Mouse (Mus musculus) ES-E14 (cell line): ENCODE data around the gene Ubxn10.

Source experiments
- CHD2 ChIP-seq: IDR thresholded peaks from 2 replicates; pipeline ENCODE4 v1.6.1; 2014; ENCODE audit warnings: mild to moderate bottlenecking, low read depth, low read length, inconsistent platforms
- HCFC1 ChIP-seq: IDR thresholded peaks from 2 replicates; pipeline ENCODE4 v1.6.1; 2012; ENCODE audit warnings: low read length, inconsistent platforms, borderline replicate concordance; ENCODE audit not compliant: insufficient read depth
- MAFK ChIP-seq: IDR thresholded peaks from 2 replicates; pipeline ENCODE4 v1.6.1; 2014; ENCODE audit warnings: mild to moderate bottlenecking, low read depth, low read length, inconsistent platforms; ENCODE audit not compliant: insufficient read depth
- ZC3H11A ChIP-seq: IDR thresholded peaks from 2 replicates; pipeline ENCODE4 v1.6.1; 2012; ENCODE audit warnings: low read depth, mild to moderate bottlenecking, inconsistent platforms, low read length, borderline replicate concordance
- ZNF384 ChIP-seq: IDR thresholded peaks from 2 replicates; pipeline ENCODE4 v1.6.1; 2012; ENCODE audit warnings: low read depth, low read length, inconsistent platforms

DNA sequence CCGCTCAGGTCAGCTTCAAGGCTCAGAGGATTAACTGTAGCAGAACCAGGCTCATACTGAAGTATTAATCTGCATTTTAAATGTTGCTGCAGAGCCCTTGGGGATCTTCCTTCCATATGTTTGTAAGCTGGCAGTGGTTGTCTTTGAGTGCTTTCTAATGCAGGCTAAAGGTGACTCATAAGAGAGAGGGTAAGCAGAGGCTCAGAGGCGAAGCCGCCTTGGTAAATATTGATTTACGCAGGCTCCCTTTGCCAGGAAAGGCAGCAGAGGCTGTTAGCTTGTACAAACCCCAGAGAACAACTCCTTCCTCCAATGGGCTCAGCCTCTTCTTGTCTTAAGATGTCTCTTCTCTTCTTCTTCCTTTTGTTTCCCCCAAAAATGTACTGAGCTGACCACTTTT, 64.8 kb downstream of the Ubxn10 start:
- TF ChIP-seq MAFK: no peak
- no peak for TF ChIP-seq CHD2
- TF ChIP-seq ZNF384: no peak
- no peak for TF ChIP-seq ZC3H11A
- no peak for TF ChIP-seq HCFC1
